Mouse (Mus musculus) left cerebral cortex, postnatal 36 days (tissue): ENCODE measurements around the gene Fam50a. TPM values are rescaled to one million over a fixed set of nuclear protein-coding genes. Genes with fewer than 3 reads are reported as not detected.

Experiments used
- DNase-seq, 2 experiments: peaks; one replicate each; pipeline ENCODE4 v3.0.0; 2021 to 2022; ENCODE audit warnings: low spot score in 2 of 2, mixed read lengths in 1 of 2
- intact Hi-C: fragments of 180-260 bp; cut with DNase I; formaldehyde crosslinking; loops from one replicate; pipeline ENCODE4 v1.15.1; 2025
- total RNA-seq, 2 experiments: library from RNA; stranded (reverse); gene quantifications; 2 replicates each; pipeline ENCODE4 v1.2.3; 2021

The Fam50a gene
- 10 to 100 TPM; 30.1 to 31.9 TPM for total RNA-seq

- DNase-seq: peak; percentile 87 to 90
- intact Hi-C loops: no loop called here
These were observed at the start of gene Fam50a for GRCm38 (mm10) chrX:74312540-74313464. Gene Fam50a (plus strand): TSS chrX:74313033.

GRCm38 (mm10) chrX:74269736-74270061 lies 43.1 kb upstream of the Fam50a start:
- intact Hi-C loops: no loop called here
- DNase-seq: no peak

- peak; percentile 86 to 87 for DNase-seq
- intact Hi-C loops: no loop called here
These were observed 42.6 kb upstream of the Fam50a start, which contains the start of gene Rpl10 for GRCm38 (mm10) chrX:74270062-74270901. Gene Rpl10 (plus strand): TSS chrX:74270812.

- intact Hi-C loops: no loop called here
- peak in 1 of 2 experiments; percentile 17 for DNase-seq
These were observed 41.8 kb upstream of the Fam50a start for GRCm38 (mm10) chrX:74270902-74271551.

GRCm38 (mm10) chrX:74273422-74274322 lies 39.2 kb upstream of the Fam50a start:
- intact Hi-C loops: no loop called here
- no peak for DNase-seq

GRCm38 (mm10) chrX:74277916-74278315 lies 34.9 kb upstream of the Fam50a start:
- no peak for DNase-seq
- intact Hi-C loops: no loop called here

- peak in 1 of 2 experiments; percentile 46 for DNase-seq
- intact Hi-C loops: no loop called here
These were observed 31.6 kb upstream of the Fam50a start for GRCm38 (mm10) chrX:74281041-74281731.

GRCm38 (mm10) chrX:74281732-74282394 lies 31.0 kb upstream of the Fam50a start, which contains the start of the genes Taz and Dnase1l1:
Gene Taz (plus strand): TSS chrX:74281912.
Gene Dnase1l1 (minus strand): TSS chrX:74282337.
- intact Hi-C loops: no loop called here
- peak in 1 of 2 experiments; percentile 30 for DNase-seq

GRCm38 (mm10) chrX:74282395-74283091 lies 30.3 kb upstream of the Fam50a start:
- DNase-seq: peak; percentile 81 to 83
- intact Hi-C loops: no loop called here

- no peak for DNase-seq
- intact Hi-C loops: no loop called here
These were observed 29.8 kb upstream of the Fam50a start for GRCm38 (mm10) chrX:74283092-74283437.

GRCm38 (mm10) chrX:74293431-74293830 lies 19.4 kb upstream of the Fam50a start:
- no peak for DNase-seq
- intact Hi-C loops: no loop called here

GRCm38 (mm10) chrX:74296538-74297448 lies 16.0 kb upstream of the Fam50a start, which contains the start of gene Atp6ap1:
Gene Atp6ap1 (plus strand): TSS chrX:74297097.
- intact Hi-C loops: no loop called here
- peak; percentile 90 to 91 for DNase-seq

- no peak for DNase-seq
- intact Hi-C loops: no loop called here
These were observed 14.5 kb upstream of the Fam50a start for GRCm38 (mm10) chrX:74298348-74298747.

GRCm38 (mm10) chrX:74299721-74300120 lies 13.1 kb upstream of the Fam50a start:
- intact Hi-C loops: no loop called here

GRCm38 (mm10) chrX:74304867-74305700 lies 7.7 kb upstream of the Fam50a start, which contains the start of gene Gdi1:
Gene Gdi1 (plus strand): TSS chrX:74304998.
- DNase-seq: peak; percentile 72 to 73
- intact Hi-C loops: no loop called here

More at GRCm38 (mm10) chrX:74299721-74300120, 13.1 kb upstream of the Fam50a start:
- no peak for DNase-seq
